Mouse (Mus musculus) cortical plate, adult 2 months (tissue): ENCODE data around the gene Fzd9.

Experiments
- CTCF ChIP-seq: fragments of 200-500 bp; IDR thresholded peaks from 2 replicates; pipeline ENCODE4 v1.5.1; 2011; ENCODE audit warnings: mild to moderate bottlenecking, control low read depth, low read length; ENCODE audit not compliant: insufficient read depth; ENCODE audit errors: extremely low read depth
- POLR2A ChIP-seq: fragments of 200-500 bp; IDR thresholded peaks from 2 replicates; pipeline ENCODE4 v1.6.1; 2011; ENCODE audit warnings: mild to moderate bottlenecking, low read length, control low read depth; ENCODE audit not compliant: insufficient read depth; ENCODE audit errors: extremely low read depth

DNA sequence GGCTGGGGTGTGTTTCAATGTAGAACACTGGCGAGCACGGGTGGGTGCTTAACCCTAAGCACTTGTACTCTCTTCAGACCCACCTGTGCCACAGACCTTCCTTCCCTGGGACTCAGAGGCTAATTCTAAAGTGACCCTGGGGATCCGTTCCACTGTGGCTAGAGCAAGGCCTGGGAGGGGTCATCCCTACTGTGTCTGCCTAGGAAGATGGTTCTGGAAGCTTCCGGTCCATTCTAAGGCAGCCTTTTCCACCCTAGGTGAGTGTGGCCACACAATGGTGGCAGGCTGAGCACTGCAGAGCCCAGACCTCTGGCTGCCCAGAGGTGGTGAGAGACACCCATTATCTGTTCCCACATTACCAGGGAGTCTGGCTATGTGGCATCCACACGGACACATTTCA, 35.9 kb upstream of the Fzd9 start:
- TF ChIP-seq CTCF (no peak), POLR2A (no peak)
